Mouse (Mus musculus): ENCODE results near the gene Vwa7. TPM values are rescaled to one million over a fixed set of nuclear protein-coding genes. Genes with fewer than 3 reads are reported as not detected.
"Not testable (repeated sequence)": the region's sequence is repeated elsewhere in the genome, so short reads cannot be mapped to it uniquely, and the experiment has no call there.

Vwa7 gene
- total RNA-seq (2021), result 10 to 100 TPM in 1 of 2 experiments, 1 to 10 TPM in 1; 7.8 to 14.4 TPM
- long read RNA-seq, experiment 1, full-length matches to known transcripts, result 5 of 13 reads
- long read RNA-seq, experiment 1, partial matches to known transcripts, result 2 of 13 reads
- long read RNA-seq, experiment 1, other reads (novel, unspliced or antisense), result 6 of 13 reads
- long read RNA-seq, experiment 2, full-length matches to known transcripts, result 8 of 23 reads
- long read RNA-seq, experiment 2, partial matches to known transcripts, result 4 of 23 reads
- long read RNA-seq, experiment 2, other reads (novel, unspliced or antisense), result 11 of 23 reads

DNA sequence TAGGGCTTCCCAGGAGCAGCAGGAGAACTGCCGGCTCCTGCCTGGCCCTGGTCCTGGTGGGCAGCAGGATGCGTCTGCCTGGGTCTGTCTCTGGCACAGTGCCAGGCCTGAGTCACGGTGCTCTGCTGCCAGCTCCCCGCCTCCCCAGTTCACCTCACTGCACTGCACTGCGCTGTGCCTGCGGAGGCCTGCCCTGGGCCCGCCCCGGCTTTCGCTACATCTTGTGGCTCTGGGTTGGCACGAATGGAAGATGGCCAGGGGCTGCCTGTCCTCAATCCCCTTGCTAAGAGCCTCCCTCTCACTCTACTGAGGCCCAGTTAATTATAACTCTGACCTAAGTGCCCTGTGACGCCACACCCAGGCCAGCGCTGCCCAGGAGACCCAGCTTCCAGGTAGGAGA, at the start of gene Vwa7:
Gene Vwa7, plus strand, starts transcription at position 204 of the 400 bp plus-strand sequence.
- peak; percentile 71 for DNase-seq
- H3K27ac ChIP-seq, result peak within 1 kb of the TSS; percentile 84
- TF ChIP-seq CTCF (IDR thresholded peaks at IDR 0.05), result no peak
- intact Hi-C loops (cut with DNase I), result no loop called here
- H3K4me3 ChIP-seq, result peak within 1 kb of the TSS; percentile 57

- DNase-seq; intact Hi-C loops (cut with DNase I); H3K27ac ChIP-seq: not testable (repeated sequence)
- peak within 1 kb of the TSS; percentile 41 for H3K4me3 ChIP-seq
These were observed 46.6 kb upstream of the Vwa7 start, which contains the start of gene Gm20481 for GRCm38 (mm10) chr17:34969822-34970221. Gene Gm20481, plus strand, starts transcription at chr17:34969912.

DNA sequence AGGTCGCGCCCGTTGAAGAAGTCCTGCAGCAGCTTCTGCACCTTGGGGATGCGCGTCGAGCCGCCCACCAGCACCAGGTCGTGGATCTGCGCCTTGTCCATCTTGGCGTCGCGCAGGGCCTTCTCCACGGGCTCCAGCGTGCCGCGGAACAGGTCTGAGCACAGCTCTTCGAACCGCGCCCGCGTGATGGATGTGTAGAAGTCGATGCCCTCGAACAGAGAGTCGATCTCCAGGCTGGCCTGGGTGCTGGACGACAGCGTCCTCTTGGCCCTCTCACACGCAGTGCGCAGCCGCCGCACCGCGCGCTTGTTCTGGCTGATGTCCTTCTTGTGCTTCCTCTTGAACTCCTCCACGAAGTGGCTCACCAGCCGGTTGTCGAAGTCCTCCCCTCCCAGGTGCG, 45.5 kb upstream of the Vwa7 start:
- H3K27ac ChIP-seq; H3K4me3 ChIP-seq; DNase-seq; intact Hi-C loops (cut with DNase I): not testable (repeated sequence)

DNA sequence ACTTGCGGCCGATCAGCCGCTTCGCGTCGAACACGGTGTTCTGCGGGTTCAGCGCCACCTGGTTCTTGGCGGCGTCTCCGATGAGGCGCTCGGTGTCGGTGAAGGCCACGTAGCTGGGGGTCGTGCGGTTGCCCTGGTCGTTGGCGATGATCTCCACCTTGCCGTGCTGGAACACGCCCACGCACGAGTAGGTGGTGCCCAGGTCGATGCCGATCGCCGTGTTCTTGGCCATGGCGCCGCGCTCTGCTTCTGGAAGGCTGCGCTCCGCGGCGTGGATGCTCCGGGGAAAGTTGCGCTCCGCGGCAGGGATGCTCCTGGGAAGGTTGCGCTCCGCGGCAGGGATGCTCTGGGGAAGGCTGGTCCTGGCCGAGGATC, 44.7 kb upstream of the Vwa7 start:
- intact Hi-C loops (cut with DNase I); DNase-seq: not testable (repeated sequence)

DNA sequence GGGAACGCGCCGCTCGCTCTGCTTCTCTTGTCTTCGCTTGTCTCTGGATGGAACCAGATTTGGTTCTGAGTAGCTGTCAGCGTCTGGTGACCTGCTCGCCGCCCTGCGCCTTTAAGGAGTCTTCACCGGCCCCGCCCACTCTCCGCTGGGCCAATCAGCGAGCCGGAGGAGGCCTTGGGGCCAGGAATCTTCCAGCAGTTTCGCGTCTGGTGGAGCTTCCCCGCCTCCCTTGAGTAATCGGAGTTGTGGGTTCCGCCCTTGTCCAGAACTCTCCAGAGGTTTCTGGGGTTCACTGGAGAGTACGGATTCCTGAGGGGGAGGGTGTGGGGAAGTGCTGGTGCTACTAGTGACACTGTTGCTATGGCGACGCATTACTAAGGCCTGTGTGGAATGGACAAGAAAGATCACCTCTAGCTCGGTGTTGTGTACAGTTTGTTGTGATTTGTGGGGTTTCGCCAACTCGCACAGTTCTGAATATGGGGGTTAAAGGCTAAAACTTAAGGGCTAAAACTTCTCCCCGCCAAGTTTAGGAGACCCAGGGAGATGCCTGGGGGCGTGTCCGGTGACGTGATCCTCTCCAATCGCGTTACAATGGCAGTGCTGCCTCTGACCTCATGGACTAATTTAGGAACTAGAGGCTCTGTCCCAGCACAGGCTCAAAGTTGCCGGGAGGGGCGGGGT, 44.2 kb upstream of the Vwa7 start, which contains the start of the genes Hspa1a and Hspa1l:
Gene Hspa1a, minus strand, starts transcription at position 88 of the 681 bp plus-strand sequence.
Gene Hspa1l, plus strand, starts transcription at position 635 of the 681 bp plus-strand sequence.
- intact Hi-C loops (cut with DNase I), result not testable (repeated sequence)
- Histone ChIP-seq H3K27ac (peak within 1 kb of the TSS; percentile 94), H3K4me3 (peak within 1 kb of the TSS; percentile 74)
- peak; percentile 92 for DNase-seq

More for the DNA sequence above, 44.7 kb upstream of the Vwa7 start:
- H3K4me3 ChIP-seq, result peak overlapping the region; percentile 74
- peak overlapping the region; percentile 94 for H3K27ac ChIP-seq

GRCm38 (mm10) chr17:34975581-34976492, 40.5 kb upstream of the Vwa7 start:
- intact Hi-C loops (cut with DNase I), result no loop called here
- TF ChIP-seq CTCF (IDR thresholded peaks at IDR 0.05), result no peak
- no peak overlapping the region for H3K4me3 ChIP-seq
- no peak overlapping the region for H3K27ac ChIP-seq
- no peak for DNase-seq

DNA sequence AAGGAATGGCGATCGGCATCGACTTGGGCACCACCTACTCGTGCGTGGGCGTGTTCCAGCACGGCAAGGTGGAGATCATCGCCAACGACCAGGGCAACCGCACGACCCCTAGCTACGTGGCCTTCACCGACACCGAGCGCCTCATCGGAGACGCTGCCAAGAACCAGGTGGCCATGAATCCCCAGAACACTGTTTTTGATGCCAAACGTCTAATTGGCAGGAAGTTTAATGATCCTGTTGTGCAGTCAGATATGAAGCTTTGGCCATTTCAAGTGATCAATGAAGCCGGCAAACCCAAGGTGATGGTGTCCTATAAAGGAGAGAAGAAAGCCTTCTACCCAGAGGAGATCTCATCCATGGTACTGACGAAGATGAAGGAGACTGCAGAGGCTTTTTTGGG, 39.4 kb upstream of the Vwa7 start:
- TF ChIP-seq CTCF (IDR thresholded peaks at IDR 0.05), result no peak
- no peak overlapping the region for H3K4me3 ChIP-seq
- no peak overlapping the region for H3K27ac ChIP-seq
- intact Hi-C loops (cut with DNase I), result no loop called here
- DNase-seq, result no peak

- intact Hi-C loops (cut with DNase I), result loop anchor here (1.0 kb wide), 1 partner anchor 23 kb away; no protein-coding TSS in a partner anchor
- Histone ChIP-seq H3K4me3 (no peak overlapping the region), H3K27ac (no peak overlapping the region)
- no peak for TF ChIP-seq CTCF (IDR thresholded peaks at IDR 0.05)
- DNase-seq, result no peak
These were observed 38.1 kb upstream of the Vwa7 start for GRCm38 (mm10) chr17:34978239-34978638.

DNA sequence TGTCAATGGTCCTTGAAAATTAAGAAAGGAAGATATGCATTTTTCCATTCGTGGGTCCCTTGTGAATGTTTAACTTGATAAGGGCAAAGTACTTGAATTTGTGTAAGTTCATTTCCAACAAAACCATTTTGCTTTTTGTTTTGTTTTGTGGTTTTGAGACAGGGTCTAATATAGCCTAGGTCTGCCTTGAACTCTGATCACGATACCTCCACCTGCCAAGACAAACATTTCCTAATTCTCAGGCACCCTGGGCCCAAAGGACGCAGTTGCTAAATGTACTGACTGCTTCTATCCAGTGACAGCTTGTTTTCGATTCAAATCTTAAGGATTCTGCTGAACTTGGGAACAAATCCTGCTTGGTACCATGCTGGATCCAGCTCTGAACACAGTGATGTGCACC, 36.7 kb upstream of the Vwa7 start:
- H3K4me3 ChIP-seq, result no peak overlapping the region
- TF ChIP-seq CTCF (IDR thresholded peaks at IDR 0.05), result no peak
- intact Hi-C loops (cut with DNase I), result loop anchor here (10.0 kb wide), 1 partner anchor 45 kb away; the partner anchor contains the start of gene Neu1
- no peak overlapping the region for H3K27ac ChIP-seq
- DNase-seq, result no peak

DNA sequence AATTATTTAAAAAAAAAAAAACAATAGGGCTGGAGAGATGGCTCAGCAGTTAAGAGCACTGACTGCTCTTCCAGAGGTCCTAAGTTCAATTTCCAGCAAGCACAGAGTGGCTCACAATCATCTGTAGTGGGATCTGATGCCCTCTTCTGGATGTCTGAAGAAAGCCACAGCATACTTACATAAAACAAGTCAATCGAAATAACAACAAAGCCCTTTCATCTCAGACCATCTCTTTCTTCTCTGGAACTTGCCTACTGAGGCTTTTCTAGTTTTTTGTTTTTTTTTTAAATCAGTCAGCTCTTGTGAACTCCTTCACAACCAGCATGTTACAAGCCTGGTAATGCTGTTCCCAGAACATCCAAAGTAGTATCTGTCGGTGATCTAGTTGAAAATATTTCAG, 35.7 kb upstream of the Vwa7 start:
- intact Hi-C loops (cut with DNase I), result loop anchor here (1.0 to 10.0 kb wide), 2 partner anchors 28 to 46 kb away; partner anchors contain the start of gene Neu1
- peak overlapping the region; percentile 100 for H3K27ac ChIP-seq
- peak; percentile 84 for TF ChIP-seq CTCF (IDR thresholded peaks at IDR 0.05)
- H3K4me3 ChIP-seq, result peak overlapping the region; percentile 95
- no peak for DNase-seq

DNA sequence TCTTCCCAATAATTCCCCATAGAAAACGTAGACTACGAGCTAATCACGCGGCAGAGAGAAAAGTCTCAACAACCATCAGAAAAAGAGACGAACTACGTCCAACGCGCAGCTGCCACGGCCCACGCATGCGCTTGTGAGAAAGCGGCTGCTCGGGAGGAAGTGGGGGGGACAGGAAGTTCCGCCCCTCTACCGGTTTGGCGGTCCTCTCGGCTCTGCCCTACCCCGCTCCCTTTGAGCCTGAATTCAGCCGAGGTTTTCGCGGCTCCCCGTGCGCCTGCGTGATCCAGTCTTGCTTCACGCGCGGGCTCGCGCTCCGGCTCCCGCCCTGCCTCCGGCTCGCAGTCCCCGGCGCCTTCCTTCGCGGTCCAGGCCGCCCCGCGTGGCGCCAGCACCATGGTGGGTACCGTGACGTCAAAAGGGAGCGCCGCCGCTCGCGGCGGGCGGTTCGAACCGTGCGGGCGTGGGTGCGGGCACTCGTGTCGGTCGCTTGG, 34.6 kb upstream of the Vwa7 start, which contains the start of gene Lsm2:
Gene Lsm2, plus strand, starts transcription at position 173 of the 491 bp plus-strand sequence.
- TF ChIP-seq CTCF (IDR thresholded peaks at IDR 0.05), result no peak
- H3K4me3 ChIP-seq, result peak within 1 kb of the TSS; percentile 95
- peak within 1 kb of the TSS; percentile 100 for H3K27ac ChIP-seq
- peak; percentile 94 for DNase-seq
- intact Hi-C loops (cut with DNase I), result loop anchor here (1.0 to 10.0 kb wide), 2 partner anchors 29 to 47 kb away; partner anchors contain the start of gene Neu1

DNA sequence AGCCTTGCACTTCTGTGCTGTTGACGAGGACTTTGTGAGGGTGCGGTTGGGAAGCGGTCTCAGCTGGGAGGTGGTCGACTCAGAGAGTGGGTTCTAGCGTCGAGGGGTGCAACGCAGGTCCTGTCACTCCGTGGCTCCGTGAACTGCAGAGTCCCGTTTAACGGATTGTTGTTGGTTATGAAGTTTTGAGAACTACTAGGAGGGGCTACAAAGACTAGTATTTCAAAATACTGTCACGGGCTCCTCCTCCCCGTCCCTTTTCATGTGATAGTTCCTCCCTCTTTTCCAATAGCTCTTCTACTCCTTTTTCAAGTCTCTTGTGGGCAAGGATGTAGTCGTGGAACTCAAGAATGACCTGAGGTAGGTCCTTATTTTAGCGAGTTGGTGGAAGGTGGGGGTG, 34.1 kb upstream of the Vwa7 start:
- Histone ChIP-seq H3K4me3 (peak overlapping the region; percentile 95), H3K27ac (peak overlapping the region; percentile 100)
- intact Hi-C loops (cut with DNase I), result loop anchor here (10.0 kb wide), 1 partner anchor 48 kb away; the partner anchor contains the start of gene Neu1
- no peak for DNase-seq
- TF ChIP-seq CTCF (IDR thresholded peaks at IDR 0.05), result no peak

Data from gastrocnemius, adult 2 months (tissue).